Mouse (Mus musculus) gastrocnemius, postnatal 10 days (tissue): ENCODE measurements around the gene Atp7b. TPM values are rescaled to one million over a fixed set of nuclear protein-coding genes. Genes with fewer than 3 reads are reported as not detected.
A peak's percentile ranks its signal among the peaks of the same experiment; 100 is the strongest.

Experiments
- DNase-seq: peaks from one replicate; pipeline ENCODE4 v3.0.0; 2021; ENCODE audit warnings: mixed read lengths
- total RNA-seq, 2 experiments: library from RNA; stranded (reverse); gene quantifications; 2 replicates each; pipeline ENCODE4 v1.2.3; 2021

The Atp7b gene
- total RNA-seq, 2 experiments from 2014 or later: 0.20 TPM; not detected in 1

DNA sequence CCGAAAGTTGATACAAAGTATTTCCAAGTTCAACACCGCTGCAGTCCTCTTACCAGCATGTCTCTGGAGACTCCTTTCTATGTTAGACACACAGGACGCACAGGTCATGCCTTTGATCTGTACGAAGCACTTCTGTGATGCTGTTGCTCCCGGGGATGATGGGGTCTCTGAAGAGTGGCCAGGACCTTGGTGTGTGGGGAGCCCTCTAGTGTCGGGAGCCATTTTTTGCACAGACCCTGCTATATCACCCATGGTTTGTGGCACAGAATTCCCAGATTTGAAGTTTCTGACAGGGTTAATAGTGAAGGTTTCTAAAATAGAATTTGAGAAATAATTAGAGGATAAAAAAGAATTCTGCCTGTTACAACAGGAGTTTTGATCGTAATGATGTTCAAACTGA is 37.9 kb downstream of the Atp7b start:
- no peak for DNase-seq

DNA sequence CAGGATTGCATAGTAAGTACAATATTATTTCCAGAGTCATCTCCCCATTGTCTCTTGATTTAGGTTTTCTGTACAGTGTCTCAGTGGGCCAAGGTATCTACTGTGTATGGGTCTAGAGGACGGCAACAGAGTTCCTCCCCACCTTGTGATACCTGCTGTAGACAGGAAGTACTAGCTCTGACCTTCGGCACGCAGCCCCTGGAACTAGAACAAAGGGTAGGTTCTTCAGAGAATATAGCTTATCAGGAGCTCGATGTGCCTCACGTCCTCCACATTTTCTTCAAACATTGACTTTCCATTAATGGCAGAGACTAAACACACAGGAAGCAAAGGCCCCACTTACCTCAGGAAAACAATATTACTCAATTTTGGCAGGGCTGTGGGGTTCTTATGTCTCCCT is 40.6 kb downstream of the Atp7b start:
- no peak for DNase-seq

DNA sequence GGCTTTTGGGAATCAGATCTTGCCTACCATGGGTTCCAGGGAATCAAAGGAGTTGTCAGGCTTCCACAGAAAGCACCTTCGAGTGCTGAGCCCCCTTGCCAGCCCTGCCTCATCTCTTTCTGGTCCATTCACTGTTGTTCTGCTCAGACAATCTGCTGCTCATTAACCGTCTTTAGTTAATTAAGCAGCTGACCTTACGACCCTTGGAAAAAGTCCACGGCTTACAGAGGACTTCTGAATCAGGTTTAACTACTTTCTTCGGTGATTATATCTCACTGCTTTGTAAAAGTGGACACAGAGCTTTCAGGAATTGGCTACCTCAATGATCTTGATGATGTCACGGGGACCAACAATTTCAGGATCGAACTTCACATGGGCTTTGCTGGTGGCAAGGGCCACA is 42.4 kb downstream of the Atp7b start:
- DNase-seq: no peak

DNA sequence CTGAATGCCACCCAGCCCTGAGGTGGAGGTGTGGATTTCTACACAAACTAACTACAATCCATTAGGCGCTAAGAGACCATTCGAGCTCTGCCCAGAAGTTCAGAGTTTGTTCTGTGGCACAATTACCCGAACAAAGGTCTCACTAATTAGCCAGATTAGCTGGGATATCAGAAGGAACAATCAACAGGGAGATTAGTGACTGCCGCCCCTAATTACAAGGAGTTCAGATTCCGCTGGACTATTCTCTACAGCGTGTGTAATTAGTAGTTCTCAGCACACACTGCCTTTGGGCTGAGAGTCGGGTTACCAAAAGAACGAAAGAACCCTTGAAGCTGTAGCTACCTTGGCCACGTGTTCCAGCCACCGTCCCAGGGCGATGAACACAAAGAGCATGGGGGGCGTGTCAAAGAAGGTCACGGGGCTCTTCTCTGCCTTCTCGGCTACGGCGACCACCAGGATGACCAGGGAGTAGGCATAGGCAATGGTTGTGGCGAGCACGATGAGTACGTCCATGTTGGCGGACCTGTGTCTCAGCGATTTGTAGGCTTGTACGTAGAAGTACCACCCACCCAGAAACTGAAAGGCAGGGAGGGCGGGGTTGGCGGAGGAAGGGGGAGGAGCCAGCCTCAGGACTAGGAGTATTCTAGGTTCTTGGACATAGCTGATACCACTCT is 46.9 kb downstream of the Atp7b start:
- no peak for DNase-seq

DNA sequence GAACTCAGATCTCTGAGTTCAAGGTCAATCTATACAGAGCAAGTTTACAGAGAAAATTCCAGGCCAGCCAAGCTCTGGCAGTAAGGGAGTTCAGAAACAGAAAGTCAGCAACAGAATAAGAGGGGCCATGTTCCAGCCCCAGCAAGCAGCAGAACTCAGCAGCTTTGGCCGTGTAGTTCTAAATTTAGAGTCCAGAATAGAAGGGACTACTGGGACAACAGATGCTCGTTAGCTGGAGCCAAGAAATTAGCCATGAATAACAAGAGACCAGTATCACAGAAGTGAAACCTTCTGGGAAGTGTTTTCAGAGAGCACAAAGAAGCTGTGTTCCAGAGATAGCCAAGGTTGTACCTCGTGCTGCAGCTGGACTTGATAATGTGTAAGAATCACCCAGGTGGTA is 50.7 kb downstream of the Atp7b start:
- DNase-seq: no peak

DNA sequence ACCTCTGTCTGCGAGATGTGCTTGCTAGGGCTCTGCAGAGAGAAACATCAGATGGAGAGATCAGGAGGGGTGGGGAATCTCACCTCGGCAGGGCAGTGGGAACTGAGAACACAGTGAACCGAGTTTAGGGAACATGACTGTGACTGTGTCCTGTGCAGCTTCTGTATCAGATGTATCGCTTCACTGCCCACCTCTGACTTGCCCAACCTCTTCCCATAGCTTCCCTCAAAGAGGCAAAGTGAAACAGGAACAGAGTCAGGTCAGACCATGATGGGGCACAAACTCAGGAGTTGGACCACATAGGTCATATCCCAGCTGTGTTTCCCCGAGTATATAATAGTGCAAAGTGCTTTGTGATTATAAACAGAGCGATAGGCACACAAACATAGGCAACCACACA is 53.7 kb downstream of the Atp7b start:
- no peak for DNase-seq

DNA sequence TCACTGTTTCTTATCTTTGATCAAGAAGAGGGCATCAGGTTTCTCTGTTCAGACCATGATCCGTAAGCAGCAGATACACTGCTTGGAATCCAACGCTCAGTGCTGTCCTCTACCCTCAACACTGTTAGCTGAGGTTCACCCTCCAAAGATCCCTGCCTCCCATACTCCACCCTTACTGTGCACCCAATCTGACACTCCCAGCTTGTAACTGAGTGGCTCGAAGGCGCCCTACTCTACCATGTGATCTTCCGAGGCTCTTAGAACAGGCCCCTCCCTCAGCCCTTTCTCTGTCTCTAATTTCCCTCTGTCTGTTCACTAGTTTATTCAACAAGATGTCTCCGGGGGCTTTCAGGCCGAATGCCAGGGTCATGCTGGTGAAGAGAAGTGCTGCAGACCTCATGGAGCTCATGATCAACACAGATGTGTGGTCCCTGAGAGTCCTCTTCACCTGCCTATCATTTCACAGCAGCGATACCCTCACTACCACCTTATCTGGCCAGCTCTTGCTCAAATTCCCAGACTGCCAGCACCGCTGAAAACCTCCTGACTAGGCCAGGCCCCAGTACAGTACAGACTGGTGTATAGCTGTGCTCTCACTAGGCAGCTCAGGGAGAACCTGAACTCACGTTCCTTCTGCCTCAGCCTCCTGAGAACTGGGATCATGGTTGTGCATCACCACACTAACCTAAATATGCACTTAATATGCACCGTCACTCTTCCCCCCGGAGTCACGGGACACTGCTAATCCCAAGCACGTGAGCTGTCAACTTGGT is 55.2 kb downstream of the Atp7b start:
- DNase-seq: no peak

DNA sequence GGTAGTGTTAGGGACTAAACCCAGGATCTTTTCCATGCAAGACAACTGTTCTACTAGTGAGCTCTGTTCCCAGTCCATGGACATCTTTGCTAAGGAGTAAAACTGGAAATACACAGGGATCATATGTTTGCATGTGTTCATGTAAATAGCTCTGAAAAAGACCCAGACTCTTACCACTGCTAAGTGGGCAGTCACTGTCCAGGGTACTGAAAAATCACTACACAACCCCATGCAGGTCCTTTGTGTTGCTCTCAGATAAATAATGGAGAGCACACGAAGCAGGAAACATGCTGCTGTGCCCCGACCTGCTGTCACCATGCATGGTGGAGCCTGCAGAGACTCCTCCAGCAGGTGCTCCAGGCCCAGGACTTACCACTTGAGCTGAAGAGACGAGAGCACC is 64.9 kb downstream of the Atp7b start:
- no peak for DNase-seq

DNA sequence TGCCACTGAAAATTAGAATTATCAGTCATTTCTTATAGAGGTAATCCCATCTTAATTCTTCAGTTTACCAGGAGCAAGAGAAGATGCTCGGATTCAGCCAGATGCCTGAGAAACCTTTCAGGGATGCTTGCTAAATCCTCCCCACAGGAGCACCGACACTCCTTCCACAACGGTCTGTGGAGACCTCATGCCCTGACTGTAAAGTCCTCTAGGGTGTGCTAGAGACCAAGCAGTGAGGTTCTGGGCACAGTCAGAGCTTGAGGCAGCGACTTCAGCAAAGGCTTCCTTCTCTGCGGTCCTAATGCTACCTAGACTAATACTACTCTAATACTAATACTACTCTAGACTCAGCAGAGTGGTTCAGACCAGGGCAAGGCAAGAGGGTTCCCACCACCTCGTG is 67.9 kb downstream of the Atp7b start:
- DNase-seq: peak; percentile 14

DNA sequence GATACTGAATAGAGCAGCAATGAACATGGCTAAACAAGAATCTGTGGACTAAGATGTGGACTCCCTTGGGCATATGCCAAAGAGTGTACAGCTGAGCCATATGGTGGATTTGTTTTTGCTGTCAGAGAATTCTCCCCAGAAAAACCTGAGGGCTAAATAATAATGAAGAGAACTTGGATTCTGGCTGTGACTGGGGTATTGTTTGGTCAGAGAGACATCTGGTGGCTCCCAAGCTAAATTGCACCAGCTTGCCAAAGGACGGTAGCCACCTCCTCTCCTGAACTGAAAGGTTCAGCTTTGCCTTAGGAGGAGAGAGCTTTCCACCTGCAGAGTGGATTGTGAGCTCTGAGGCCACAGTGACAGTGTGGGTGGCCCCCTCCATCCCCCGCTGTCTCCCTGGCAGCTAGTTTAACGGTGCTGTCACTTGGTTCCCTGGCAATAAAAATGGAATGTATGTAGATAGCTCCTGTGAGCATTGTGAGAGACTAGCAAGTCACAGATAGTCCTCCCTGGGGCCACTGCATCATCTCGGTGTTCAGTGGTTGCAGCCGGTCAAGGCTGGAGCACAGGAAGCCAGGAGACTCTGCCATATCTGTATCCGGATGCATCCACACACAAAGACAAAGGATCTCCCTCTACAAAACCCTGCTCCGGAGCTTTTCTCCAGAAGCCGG is 78.3 kb downstream of the Atp7b start:
- DNase-seq: no peak

DNA sequence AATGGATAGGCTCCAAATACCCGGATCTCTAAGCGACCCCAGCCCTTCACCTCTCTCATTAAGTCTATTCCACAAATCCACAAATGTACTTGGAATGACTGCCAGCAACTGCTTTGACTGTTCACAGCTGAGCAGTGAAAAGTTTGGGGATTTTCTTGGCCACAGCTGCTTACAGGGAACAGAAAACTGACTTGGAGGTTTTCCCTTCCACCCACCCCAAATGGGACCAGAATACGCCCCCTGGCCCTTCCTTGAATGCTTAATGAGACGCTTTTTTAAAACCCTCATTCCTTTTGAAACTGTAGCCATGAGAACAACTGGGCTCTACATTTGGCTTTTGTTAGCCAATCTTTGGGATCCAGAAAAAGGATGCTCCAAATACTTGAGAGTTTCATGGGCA is 81.9 kb downstream of the Atp7b start:
- no peak for DNase-seq

DNA sequence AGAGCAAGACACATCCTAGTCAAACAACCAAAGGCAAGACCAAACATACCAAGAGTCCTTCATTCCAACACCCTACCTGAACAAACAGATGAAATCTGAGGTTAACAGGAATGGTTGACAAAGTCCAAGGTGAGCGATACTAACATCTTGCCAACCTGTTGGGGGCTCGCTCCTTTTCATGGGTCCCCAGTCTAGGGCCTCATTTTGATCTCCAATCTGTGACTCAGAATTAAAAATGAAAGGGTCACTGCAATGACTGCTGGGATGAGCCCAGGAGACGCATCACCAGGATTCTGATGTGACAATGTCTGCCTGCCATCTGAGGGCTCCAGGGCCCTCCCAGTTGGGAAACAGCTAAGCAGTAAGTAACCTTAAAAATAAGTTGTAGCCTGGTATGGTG is 90.6 kb downstream of the Atp7b start, which contains the start of gene Ccdc70:
Ccdc70 (plus strand) TSS at position 301 of the 400 bp plus-strand sequence.
- no peak for DNase-seq

DNA sequence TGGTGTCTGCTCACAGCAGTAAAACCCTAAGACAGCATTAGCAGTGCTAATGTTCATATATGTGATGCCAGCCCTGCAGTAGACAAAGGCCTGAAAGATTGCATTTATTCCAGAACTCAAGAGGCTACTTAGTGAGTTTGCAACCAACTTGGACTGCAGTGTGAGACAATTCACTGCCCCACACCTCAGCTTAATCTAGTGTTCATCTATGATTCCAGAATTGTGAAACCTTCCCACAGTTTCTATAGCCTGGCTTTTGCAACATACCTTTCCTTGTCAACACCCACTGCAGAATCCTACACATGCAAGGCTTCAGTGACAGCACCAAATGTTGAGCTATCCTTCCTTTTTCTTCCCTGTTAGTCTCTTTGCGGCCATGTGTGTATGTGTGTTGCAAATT is 93.5 kb downstream of the Atp7b start:
- no peak for DNase-seq

DNA sequence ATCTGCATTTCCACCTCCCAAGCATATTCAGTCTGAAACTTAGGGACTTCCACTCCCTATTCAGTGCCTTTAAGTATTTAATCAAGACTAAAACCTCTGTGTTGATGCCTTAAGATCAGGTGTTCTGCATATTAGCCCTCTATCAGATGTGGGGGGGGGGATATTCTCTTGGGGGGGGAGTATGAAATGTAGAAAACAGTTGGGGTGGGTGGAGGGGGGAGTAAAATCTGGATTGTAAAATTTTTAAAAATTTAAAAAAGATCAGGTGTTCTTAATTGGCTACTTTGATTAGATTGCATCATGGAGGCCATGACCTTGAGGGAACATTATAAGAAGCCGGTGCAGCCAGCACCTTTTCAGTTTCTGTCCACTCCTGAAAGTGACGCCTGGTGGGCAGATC is 101.7 kb downstream of the Atp7b start, which contains the start of gene Fam90a1a:
Fam90a1a (plus strand) TSS at position 301 of the 400 bp plus-strand sequence.
- DNase-seq: no peak

DNA sequence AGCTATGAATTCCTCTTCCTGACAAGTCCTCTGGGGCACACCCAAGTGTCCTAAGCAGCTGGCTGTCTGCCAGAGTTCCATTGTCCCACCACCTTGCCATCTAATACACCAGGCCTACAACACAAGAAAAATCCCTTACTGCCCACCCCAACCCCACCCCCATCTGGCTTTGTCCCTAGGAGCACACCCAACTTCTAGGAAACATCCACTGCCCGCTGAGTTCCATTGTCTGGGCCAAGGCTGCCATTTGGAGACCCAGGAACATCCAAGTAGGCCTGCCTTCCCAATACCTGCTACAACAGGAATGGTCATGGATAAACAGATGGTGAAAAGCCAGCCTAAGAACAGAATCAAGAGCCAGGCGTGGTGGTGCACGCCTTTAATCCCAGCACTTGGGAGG is 103.8 kb downstream of the Atp7b start:
- DNase-seq: no peak

DNA sequence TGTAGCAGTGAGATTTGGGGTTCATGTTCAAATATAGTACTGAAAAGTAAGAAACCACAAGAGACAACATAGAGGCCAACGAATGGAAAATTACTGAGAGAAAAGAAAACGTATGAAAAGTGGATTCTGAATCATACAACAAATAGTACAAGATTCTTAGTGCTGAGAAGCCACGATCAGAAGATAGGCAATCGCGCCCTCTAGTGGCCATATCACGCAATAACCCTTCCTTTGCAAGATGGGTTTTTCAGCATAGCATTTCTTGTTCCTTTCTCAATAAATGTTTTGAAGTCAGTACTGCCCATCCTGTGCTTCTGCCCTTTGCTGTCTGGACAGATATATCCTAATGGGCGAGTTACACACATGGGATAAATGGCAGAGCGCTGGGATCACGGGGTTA is 104.8 kb downstream of the Atp7b start:
- DNase-seq: peak; percentile 31

DNA sequence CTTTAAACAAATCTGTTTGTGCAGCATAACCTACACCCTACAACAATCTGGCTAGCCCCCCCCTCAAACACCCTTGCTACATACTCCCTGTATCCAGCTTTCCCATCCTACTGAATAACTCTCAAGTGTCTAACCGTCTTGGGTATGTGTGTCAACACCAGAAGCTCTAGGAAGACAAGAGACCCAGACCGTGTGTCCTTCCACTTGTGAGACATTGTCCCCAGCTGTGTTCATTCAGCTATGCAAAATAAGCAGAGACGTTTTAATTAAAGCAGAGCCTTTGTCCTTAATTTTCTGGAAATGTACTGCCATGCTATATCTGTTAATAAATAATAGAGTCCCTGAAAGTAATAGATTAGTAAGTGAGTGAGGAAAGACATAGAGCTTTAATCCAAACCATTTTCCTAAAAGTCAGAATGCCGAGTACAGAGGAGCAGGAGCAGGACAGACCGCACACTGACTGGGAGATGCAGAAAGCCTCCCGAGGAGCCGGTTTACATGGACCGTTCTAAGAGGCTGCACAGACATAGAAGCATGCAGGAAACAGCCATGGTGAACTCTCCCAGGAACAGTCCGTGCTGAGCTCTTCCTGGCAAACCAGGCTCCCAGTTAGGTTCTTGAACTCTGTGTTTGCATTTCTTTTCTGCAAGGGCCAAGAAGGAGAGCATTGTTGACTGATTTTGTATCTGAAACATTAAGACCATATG is 112.6 kb downstream of the Atp7b start:
- DNase-seq: no peak

DNA sequence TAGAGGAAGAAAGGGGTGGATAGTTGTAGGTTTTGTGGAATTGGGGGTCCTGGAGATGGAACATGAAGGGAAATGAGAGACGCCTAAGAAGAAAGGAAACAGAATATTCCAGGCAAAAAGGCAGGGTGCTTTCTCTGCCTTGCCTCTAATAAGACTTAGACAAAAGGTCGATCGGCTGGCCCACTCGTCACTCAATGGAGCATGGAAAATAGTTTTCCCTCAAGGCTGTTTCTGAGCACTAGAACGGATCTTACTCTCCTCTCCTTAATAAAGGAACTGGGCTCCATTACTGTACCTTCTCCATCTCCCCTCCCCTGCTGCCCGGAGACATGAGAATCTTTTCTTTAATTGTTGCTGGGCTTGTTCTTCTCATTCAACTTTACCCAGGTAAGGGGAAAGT is 113.6 kb downstream of the Atp7b start, which contains the start of gene Defb13:
Defb13 (plus strand) TSS at position 301 of the 400 bp plus-strand sequence.
- no peak for DNase-seq
